Mouse (Mus musculus) erythroid progenitor cell, adult 5-6 weeks (primary cell): ENCODE data around the gene 3110040M04Rik. TPM values are rescaled to one million over a fixed set of nuclear protein-coding genes. Genes with fewer than 3 reads are reported as not detected.
"Not testable (repeated sequence)": the region's sequence is repeated elsewhere in the genome, so short reads cannot be mapped to it uniquely, and the experiment has no call there.

Experiments used
- ATAC-seq: replicated peaks from 2 replicates; pipeline ENCODE4 v1.8.0; 2016; ENCODE audit warnings: moderate number of reproducible peaks, mild to moderate bottlenecking, moderate TSS enrichment, inconsistent platforms; ENCODE audit not compliant: poor library complexity, low FRiP score, severe bottlenecking
- total RNA-seq, 2 experiments: library from RNA; stranded (forward) in 1 of 2; stranded (reverse) in 1 of 2; fragments of 150-400 nt in 1 of 2; fragments of 186-747, 209-891 nt in 1 of 2; gene quantifications; 2 replicates each; pipeline versions ENCODE4 v1.2.3 to v1.2.4; 2015 to 2017; ENCODE audit warnings: low replicate concordance in 2 of 2

The 3110040M04Rik gene
- total RNA-seq, 2 experiments from 2014 or later = not detected

DNA sequence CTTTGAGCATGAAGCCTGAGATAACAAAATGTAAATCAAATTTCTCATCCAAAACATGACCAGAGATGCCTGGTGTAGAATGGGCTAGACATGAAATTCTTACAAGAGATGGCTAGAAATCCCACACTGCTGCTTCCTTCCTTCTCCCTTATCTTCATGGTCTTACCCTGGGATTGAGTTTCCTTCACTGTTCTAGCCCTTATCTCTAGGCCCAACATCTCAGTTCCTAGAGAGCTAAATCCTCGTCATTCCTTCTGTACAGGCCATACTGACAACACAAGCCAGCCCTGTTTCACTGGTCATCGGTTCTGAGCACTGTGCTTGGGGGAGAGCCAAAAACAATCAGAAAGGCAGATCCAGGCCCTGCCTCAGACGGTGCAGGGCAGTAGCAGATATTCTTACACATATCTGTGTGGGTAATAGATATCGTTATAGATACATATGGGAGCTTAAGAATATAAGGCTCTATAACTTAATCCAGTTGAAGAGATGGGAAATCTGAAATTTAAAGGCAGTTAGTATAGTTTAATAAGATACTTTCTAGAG, 17.0 kb upstream of the 3110040M04Rik start:
- 0 out of 2 replicates have a peak, but pooled peaks have one; percentile 61 for ATAC-seq

DNA sequence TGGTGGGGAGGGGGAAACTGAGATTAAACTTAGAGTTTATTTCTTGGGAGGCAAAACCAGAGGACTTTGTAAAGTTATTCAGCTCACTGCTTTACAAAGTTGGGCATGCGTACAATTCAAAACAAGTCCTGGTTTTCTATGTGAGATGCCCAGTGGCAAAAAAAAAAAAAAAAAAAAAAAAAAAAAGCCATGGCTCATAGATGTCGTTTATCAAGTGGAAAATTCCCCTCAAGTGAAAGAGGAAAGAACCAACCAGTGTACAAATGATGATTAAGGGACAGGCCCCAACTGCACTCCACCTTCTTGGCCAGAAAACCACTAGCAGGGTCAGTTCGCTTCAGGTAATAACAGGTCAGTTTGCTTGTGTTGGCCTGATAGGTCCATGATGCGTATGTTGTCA, 15.5 kb upstream of the 3110040M04Rik start:
- no peak for ATAC-seq

DNA sequence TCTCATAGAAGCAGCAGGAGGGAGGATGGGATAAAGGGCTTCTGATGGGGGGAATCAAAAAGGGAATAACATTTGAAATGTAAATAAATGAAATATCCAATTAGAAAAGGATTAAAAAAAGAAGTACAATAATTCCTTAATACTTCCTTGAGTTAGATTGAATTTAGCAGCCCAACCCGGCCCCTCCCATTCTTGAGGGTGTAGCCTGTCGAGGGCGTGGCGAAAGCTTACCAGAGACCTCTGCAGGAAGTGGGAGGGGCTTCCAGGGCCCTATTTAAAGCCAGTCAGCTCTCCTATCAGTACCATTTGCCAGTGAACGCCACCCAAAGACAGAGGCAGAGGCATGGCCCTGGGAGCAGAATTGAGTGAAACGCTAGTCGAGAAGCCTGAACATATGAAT, 11.8 kb upstream of the 3110040M04Rik start, which contains the start of gene Gm8947:
Gene Gm8947, plus strand, starts transcription at position 302 of the 400 bp plus-strand sequence.
- ATAC-seq = peak; percentile 93

DNA sequence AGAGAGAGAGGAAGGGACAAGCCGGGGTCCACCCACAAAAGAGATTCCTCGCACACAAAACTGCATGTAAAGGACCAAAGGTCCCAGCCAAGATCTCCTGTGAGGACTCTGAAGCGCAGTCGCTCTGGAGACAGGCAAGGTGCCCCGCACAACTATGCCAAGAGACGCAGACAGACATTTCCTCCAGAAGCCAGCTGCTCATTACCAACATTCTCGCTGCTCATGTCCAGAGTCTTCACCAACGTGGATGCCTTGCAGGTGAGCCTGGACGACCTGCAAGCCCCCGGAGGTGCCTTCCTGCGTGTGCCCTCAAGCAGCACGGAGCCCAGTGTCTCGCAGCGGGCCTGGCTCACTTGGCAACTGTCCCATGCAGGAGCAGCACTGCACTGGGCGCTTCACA, 11.2 kb upstream of the 3110040M04Rik start:
- ATAC-seq = not testable (repeated sequence)

DNA sequence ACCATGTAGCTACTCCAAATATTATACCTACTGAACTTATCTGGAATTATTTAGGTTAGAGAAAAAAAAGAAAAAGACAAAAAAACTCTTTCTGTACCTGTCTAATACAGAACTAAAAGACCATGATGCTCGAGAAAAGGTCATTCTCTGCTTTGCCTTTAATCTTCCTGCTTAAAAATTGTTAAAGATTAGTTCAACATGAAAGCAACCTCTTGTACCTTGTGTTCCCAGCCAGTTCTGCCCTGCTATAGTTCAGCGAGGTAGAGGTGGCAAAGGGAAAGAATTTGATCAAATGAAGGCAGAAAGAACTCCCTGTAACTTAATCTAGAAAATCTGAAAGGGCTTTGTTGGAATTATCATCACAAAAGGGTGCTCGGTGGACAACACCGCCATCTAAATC, 7.9 kb upstream of the 3110040M04Rik start:
- ATAC-seq = not testable (repeated sequence)

DNA sequence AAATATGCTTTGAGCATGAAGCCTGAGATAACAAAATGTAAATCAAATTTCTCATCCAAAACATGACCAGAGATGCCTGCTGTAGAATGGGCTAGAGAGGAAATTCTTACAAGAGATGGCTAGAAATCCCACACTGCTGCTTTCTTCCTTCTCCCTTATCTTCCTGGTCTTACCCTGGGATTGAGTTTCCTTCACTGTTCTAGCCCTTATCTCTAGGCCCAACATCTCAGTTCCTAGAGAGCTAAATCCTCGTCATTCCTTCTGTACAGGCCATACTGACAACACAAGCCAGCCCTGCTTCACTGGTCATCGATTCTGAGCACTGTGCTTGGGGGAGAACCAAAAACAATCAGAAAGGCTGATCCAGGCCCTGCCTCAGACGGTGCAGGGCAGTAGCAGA, 7.2 kb upstream of the 3110040M04Rik start:
- not testable (repeated sequence) for ATAC-seq

DNA sequence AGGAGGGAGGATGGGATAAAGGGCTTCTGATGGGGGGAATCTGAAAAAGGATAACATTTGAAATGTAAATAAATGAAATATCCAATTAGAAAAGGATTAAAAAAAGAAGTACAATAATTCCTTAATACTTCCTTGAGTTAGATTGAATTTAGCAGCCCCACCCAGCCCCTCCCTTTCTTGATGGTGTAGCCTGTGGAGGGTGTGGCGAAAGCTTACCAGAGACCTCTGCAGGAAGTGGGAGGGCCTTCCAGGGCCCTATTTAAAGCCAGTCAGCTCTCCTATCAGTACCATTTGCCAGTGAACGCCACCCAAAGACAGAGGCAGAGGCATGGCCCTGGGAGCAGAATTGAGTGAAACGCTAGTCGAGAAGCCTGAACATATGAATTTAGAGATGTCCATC, 5.8 kb upstream of the 3110040M04Rik start, which contains the start of gene Gm47995:
Gene Gm47995, plus strand, starts transcription at position 329 of the 400 bp plus-strand sequence.
- ATAC-seq = peak; percentile 71

DNA sequence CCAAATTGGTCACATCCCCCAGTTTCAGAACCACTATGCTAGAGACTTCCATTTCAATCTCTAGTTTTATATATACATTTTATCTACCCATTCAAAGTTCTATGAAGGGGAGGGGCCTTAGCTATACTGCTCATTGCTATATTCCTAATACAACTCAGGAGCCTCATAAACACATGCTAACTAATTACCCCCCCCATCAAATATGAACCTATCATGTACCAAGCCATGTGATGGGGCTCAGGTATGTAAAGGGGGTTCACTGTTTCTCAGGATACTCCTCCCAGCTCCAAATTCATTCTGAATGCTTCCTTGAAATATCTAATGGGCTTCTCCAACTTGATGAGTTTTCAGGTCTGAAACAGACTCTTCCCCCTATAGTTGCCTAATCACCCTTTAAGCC, 3.3 kb upstream of the 3110040M04Rik start:
- ATAC-seq = not testable (repeated sequence)

DNA sequence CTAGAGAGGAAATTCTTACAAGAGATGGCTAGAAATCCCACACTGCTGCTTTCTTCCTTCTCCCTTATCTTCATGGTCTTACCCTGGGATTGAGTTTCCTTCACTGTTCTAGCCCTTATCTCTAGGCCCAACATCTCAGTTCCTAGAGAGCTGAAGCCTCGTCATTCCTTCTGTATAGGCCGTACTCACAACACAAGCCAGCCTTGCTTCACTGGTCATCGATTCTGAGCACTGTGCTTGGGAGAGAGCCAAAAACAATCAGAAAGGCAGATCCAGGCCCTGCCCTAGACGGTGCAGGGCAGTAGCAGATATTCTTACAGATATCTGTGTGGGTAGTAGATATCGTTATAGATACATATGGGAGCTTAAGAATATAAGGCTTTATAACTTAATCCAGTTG, 1.1 kb upstream of the 3110040M04Rik start:
- ATAC-seq = peak; percentile 47

DNA sequence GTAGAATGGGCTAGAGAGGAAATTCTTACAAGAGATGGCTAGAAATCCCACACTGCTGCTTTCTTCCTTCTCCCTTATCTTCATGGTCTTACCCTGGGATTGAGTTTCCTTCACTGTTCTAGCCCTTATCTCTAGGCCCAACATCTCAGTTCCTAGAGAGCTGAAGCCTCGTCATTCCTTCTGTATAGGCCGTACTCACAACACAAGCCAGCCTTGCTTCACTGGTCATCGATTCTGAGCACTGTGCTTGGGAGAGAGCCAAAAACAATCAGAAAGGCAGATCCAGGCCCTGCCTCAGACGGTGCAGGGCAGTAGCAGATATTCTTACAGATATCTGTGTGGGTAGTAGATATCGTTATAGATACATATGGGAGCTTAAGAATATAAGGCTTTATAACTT, 4.6 kb downstream of the 3110040M04Rik start:
- peak; percentile 36; the same call in 1 of the 2 replicates for ATAC-seq

DNA sequence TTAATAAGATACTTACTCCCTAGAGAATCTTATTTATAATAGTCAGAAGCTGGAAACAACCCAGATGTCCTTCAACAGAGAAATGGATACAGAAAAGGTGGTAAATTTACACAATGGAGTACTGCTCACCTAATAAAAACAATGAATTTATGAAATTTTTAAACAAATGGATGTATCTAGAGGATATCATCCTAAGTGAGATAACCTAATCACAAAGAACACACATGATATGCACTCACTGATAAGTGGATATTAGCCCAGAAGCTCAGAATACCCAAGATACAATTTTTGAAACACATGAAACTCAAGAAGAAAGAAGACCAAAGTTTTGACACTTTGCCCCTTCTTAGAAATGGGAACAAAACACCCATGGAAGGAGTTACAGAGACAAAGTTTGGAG, 5.0 kb downstream of the 3110040M04Rik start:
- ATAC-seq = not testable (repeated sequence)

DNA sequence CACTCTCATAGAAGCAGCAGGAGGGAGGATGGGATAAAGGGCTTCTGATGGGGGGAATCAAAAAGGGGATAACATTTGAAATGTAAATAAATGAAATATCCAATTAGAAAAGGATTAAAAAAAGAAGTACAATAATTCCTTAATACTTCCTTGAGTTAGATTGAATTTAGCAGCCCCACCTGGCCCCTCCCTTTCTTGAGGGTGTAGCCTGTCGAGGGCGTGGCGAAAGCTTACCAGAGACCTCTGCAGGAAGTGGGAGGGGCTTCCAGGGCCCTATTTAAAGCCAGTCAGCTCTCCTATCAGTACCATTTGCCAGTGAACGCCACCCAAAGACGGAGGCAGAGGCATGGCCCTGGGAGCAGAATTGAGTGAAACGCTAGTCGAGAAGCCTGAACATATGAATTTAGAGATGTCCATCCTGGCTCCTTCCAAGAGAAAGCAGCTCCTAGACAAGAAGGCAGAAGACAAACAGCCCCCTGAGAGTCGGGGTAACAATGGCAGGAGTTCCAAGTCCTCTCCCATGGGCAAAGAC, 6.0 kb downstream of the 3110040M04Rik start, which contains the start of gene Gm47996:
Gene Gm47996, plus strand, starts transcription at position 308 of the 532 bp plus-strand sequence.
- peak; percentile 86 for ATAC-seq

DNA sequence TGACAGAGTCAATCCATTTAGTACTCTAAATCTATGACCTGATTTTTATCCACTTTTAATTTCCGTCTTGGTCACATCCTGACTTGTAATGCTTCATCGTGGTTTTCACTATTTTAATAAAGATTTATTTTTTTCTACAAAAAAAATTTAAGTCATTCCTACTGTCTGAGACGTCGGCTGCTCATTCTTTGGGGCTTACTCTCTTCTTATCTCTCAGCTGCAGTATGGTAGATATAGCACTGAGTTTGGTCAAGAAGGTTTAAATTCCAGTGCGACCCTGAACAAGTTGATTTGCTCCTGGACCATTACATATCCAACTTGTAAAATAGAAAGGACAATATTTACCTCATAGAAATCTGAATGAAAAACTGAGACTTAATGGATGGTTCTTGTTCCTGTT, 7.7 kb downstream of the 3110040M04Rik start:
- ATAC-seq = not testable (repeated sequence)

DNA sequence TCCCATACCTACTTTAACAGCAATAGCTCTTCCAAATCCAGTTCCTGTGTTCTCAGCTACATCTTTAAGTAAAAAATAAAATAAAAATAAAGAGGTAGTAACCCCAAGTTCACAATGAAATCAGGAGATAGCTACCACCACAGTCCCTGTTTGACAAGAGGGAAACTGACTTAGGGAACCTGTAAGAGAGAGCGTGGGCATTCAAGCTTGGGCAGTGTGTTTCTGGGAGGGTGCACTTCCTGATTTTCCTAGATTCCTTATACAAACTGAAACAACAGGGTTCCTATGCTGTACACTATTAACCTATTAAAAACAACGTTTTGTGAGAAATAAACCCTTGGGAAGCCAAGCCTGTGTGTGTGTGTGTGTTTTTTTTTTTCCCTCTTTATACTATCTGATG, 10.9 kb downstream of the 3110040M04Rik start:
- no peak for ATAC-seq

DNA sequence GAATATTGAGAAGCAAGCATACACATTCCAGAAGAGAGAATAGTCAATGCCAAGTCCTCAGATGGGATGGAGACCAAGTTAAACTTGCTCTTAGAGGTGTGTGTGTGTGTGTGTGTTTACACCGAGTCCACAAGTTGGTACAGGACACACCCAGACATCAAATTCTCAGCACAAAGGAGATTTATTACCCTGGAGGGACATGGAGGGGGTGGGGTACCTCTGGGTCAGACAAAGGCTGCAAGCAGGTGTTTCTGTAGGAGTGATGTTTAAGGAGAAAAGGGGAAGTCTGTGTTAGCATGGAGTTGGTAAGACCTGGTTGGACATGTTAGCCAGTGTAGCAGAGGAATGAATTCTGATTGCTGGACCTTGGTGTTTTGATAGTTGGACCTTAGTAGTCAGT, 12.1 kb downstream of the 3110040M04Rik start:
- ATAC-seq = no peak

DNA sequence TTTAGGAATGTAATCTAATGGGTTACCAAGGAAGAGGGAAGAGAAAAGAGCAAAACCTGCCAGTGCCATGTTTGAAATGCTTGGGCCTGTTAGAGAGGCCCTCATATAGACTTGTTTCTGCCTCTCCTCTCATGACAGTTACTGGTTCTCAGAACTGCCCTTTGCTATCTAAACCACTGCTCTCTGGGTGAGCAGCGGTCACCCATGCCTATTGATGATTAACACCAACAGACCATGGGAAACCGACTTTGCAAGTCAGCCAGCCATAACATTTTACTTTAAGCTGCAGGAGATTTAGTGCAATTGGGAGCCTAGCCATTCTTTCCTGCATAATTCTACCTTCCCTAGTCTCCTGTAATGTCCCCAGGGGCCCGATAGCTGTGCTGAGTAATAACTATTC, 12.5 kb downstream of the 3110040M04Rik start:
- ATAC-seq = no peak

DNA sequence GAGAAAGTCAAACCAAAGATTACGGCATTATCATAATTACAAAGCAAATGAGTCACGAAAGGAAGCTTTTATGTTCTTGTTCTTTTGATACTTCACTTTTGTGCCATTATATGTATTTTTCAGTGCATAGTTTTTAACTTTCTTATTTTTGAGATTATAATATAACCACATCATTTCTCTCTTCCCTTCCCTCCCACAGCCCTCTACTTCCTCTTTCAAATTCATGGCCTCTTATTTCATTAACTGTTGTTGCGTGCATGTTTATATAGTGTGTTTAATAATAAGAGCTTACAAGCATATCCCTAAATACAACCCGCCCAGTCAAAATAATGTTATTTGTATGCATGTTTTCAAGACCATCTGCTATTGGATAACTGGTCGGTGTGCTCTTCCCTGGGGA, 15.1 kb downstream of the 3110040M04Rik start:
- no peak for ATAC-seq

DNA sequence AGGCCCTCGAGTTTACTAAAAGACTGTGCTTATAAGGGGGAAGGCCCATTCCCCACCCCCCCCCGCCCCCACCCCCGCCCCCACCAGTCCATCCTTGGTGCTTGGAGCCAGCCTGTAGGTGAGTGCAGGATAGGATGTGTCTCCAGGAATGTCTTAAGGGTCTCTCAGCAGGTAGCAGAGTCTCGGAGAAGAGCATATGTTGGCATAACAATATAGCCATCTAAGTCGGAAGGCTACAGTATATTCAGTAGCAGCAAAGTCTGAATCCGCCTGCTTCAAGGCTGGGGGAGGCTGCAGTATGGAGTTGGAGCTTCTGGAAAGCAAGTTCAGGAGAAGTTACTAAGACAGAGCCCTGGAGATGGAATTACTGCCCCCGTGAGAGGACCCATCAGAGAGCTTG, 16.2 kb downstream of the 3110040M04Rik start:
- ATAC-seq = no peak

DNA sequence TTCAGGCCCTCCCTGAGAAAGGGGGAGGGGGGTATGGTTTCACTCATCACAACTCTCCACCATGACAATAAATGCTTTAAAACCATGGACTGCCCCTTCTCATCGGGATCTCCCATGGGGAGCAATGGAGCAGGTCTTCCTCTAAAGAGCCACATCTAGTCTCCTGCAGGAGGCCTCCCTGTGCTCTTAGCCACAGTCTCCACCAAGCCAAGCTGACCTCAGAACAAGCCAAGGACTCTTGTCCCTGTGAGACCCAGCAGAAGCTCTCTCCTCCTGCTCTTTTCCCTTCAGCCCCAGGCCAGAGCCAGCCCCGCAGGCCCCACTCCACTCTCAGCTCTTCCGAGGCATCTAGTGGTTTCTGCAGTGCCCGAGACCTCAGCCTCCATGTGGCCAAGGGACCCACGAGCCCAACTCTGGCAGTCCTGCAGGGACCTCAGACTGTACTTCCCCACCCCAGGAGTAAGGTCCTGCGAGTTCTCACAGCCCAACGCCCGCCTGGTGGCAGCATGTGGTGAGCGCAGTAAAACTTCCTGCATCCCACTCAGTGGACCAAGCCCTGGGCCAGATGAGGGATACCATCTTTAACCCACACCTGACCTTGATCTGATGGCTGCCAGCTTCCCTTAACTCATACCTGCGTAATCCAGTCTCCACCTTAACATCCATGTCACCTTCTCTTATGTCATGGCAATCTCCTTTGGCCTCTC, 18.8 kb downstream of the 3110040M04Rik start:
- ATAC-seq = 0 out of 2 replicates have a peak, but pooled peaks have one; percentile 36

DNA sequence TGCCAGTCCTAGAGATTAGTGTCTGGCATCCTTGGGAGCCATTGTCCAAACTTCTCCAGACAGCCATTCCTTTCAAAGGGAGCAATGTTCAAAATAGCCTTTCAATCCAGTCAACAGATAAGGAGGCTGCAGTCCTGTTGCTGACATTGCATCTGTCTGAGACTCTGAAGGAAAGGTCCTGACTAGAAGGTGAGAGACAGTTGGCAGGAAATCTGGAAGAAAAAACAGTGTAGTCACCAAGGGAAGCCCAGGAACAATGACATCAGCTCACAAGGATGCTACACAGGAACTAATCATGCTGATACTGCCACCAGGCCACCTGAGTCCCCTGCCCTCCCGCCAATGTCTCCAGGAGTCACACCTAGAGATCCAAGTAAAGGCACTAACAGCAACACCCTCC, 19.5 kb downstream of the 3110040M04Rik start:
- no peak for ATAC-seq

DNA sequence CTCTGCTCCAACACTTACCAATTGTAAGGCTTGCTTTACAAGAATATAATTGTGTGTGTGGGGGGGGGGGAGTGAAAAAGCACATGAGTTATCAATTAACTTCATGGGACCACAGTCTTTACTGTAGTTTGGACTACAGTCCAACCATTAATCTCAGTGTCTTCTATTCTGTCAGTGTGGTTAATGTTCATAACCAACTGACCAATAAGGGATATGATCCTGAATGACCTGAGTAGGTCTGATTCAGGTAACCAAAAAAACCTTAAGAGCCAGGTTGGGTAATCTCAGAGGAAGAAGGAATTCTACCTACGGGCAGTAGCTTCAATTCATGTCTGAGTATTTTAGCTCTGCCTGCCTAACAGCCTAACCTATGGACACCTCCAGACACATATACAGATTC, 20.6 kb downstream of the 3110040M04Rik start:
- ATAC-seq = no peak
